Mouse (Mus musculus): ENCODE measurements at regions not wholly inside any gene's neighbourhood (a gene's known extent, or its start where the extent isn't known, plus 50 kb on each side); places are given as distances from the start of the nearest gene placed in this dataset.
A peak's percentile ranks its signal among the peaks of the same experiment; 100 is the strongest.

DNA sequence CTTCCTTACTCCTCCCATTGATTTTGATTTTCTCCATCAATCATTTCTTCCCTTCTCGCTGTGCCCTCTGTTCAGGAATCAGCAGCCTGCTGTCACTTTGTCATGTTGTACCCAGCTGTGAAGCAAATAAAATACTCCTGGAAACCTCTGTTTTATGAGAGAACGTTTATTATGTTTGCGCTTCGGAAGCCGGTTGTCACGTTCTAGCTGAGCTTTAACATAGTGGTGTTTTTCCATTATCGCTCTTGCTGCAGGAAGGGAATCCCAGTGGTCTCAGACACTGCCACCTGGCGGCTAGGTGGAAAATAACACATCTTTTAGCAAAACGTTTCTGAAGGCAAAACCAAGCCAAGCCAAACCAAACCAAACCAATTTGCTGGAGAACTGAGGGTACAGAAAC lies 190.2 kb upstream of the Gm21798 start:
- Histone ChIP-seq H3K27me3 (no peaks in the 10 kb centered on the region), H3K36me3 (no peaks in the 10 kb centered on the region), H3K4me3 (no peak overlapping the region), H3K9me3 (no peaks in the 10 kb centered on the region), H3K27ac (replicated peaks) (no peak overlapping the region), H3K9ac (replicated peaks) (no peak overlapping the region), H3K4me1 (peaks cover 2% of the 10 kb centered on the region; the same call in 1 of the 2 replicates), H3K4me2 (replicated peaks) (0 out of 2 replicates have a peak overlapping the region, but pooled peaks have one; percentile 27)
- 0 out of 2 replicates have a peak, but pooled peaks have one; percentile 29 for ATAC-seq (ENCODE audit: low FRiP score, low read depth)
- WGBS: 25% methylated on average over 9 of the region's 9 CpGs
